Mouse (Mus musculus) CD4-positive, CD25-positive, alpha-beta regulatory T cell, adult 2 months (primary cell): ENCODE measurements around the gene Ctsw.
"Not testable (repeated sequence)": the region's sequence is repeated elsewhere in the genome, so short reads cannot be mapped to it uniquely, and the experiment has no call there.

ENCODE experiments used
- DNase-seq: peaks from one replicate; pipeline ENCODE4 v3.0.0-alpha.2; 2012; ENCODE audit warnings: low read depth, low spot score

The Ctsw gene

GRCm38 (mm10) chr19:5468374-5468773, at the start of gene Ctsw:
Ctsw (minus strand) TSS chr19:5468507.
- peak; percentile 72 for DNase-seq

DNA sequence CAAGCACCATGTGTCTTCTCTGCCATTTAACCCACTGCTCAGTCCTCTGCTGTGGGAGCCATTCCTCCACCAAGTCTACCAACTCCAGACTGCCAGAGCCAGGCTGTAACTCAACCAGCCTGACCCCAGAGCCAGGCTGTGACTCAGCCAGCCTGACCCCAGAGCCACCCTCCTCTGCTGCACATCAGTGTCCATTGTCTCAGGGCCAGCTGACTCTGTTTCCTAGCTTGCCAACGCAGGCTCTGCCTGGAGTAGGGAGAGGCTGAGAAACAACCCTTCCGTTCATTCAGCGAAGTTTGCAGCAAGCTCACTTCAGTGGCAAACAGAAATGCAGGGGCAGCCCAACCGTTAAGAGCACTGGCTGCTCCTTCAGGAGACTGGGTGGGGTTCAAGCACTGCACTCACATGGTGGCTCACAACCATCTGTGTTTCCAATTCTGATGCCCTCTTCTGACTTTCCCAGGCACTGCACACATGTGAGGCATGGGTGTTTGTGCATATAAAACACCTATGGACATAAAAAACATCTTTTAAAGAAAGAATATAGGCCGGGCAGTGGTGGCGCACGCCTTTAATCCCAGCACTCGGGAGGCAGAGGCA, 48.7 kb upstream of the Ctsw start:
- DNase-seq: no peak

GRCm38 (mm10) chr19:5515840-5516777, 47.8 kb upstream of the Ctsw start:
- DNase-seq: no peak

DNA sequence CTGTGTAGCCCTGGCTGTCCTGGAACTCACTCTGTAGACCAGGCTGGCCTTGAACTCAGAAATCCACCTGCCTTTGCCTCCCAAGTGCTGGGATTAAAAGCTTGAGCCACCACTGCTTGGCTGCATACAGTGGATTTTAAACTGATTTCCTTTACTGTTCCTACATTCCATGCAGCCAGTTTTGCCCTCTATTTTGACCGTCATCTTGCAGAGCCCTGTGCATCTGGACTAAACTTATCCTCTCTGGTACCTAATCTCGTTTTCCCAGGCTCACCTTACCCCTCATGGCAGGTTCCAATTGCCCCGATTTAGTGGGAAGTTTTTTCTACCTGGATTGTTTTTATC, 44.7 kb upstream of the Ctsw start:
- no peak for DNase-seq

- no peak for DNase-seq
Measured at GRCm38 (mm10) chr19:5512091-5513004, 44.0 kb upstream of the Ctsw start.

- peak; percentile 44 for DNase-seq
Measured at GRCm38 (mm10) chr19:5511074-5511632, 42.8 kb upstream of the Ctsw start.

GRCm38 (mm10) chr19:5510031-5511026, 42.0 kb upstream of the Ctsw start, which contains the start of gene Snx32:
Snx32 (minus strand) TSS chr19:5510538.
- peak; percentile 97 for DNase-seq

DNA sequence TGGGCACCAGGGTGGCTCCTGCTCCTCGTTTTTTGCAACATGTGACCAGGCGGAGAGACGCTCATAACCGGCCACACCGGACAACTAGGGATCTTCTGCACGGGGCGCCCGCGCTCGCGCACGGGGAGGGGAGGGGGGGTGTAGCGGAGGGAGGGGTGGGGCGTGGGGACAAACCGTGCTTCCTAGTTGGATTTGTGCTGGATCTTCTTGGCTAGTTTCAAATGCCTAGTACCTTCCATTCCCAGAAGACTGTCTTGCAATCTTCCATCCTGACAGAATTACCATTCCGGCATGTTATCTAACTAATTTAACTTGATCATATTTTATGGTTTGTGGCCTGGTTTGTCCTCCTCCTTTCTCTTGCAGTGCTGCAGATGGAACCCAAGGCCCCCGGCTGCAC, 35.4 kb upstream of the Ctsw start, which contains the start of gene 1700020D05Rik:
1700020D05Rik (minus strand) TSS at position 101 of the 400 bp plus-strand sequence.
- no peak for DNase-seq

- DNase-seq: no peak
Measured at GRCm38 (mm10) chr19:5500330-5500875, 32.1 kb upstream of the Ctsw start.

GRCm38 (mm10) chr19:5496052-5496370, 27.7 kb upstream of the Ctsw start:
- no peak for DNase-seq

GRCm38 (mm10) chr19:5495353-5496051, 27.2 kb upstream of the Ctsw start:
- DNase-seq: no peak

DNA sequence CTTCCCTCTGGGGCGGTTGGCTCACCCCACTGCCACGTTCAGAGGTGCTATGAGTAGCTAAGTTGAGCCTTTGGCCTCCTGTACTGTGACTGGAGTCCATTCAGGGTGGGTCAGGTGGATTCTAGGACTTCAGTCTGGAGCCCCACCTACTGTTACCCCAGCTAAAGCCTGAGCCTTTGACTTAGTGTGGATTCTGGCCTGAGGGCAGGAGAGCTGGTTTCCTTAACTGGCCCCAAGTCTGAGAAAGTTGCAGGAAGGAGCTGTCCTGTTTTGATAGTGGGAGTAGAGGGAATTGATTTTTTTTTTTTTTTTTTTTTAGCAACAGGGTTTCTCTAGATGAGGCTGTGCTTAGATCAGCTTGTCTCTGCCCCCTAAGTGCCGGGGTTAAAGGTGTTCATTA, 26.0 kb upstream of the Ctsw start:
- no peak for DNase-seq

DNA sequence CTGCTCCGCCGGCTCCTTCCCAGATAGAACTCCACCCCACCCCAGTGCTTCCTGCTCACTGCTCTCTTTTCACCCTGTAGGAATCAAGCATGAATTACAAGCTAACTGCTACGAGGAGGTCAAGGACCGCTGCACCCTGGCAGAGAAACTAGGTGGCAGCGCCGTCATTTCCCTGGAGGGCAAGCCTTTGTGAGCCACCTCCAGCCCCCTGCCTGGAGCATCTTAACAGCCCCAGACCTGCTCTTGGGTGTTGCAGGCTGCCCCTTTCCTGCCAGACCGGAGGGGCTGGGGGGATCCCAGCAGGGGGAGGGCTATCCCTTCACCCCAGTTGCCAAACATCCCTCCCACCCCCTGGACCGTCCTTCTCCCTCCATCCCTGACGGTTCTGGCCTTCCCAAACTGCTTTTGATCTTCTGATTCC, 25.0 kb upstream of the Ctsw start:
- not testable (repeated sequence) for DNase-seq

DNA sequence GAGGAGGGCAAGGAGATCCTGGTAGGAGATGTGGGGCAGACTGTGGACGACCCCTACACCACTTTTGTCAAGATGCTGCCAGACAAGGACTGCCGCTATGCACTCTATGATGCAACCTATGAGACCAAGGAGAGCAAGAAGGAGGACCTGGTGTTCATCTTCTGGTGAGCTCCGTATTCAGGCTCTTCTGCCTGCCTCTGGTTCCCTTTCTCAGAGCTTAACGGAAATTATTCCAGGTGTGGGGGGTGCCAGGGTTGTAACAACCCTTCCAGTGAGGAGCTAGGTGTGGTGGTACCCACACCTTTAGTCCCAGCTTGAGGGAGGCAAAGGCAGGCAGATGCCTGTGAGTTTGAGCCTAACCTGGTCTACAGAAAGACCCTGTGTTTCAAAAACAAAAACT, 24.3 kb upstream of the Ctsw start:
- no peak for DNase-seq

GRCm38 (mm10) chr19:5490898-5491708, 22.8 kb upstream of the Ctsw start:
- peak; percentile 91 for DNase-seq

DNA sequence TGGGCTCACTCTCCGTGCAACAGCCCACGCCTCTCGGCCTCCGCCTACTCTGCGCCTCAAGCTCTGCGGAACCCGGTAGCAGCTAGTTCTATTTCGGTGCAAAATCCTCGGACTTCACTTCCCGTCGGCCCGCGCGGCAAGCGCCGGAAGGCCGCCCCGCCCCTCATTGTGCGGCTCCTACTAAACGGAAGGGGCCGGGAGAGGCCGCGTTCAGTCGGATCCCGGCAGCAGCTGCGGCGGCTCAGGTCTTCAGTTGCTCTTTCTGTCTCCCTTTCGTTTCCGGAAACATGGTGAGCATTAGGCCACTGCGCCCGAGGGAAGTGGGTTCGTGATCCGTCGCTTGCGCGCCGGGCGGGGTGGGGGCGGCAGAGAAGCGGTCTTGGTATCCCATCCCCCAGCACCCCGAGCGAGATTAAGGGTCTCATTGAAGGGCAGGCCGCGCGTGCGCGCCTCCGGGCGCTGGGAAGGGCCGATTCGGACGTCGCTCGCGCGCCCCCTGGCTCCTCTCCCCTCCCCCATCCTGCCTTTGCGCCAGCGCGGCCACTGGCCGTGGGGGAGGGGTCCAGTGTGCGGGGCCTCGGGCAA, 22.1 kb upstream of the Ctsw start, which contains the start of gene Cfl1:
Cfl1 (plus strand) TSS at position 143 of the 585 bp plus-strand sequence.
- peak; percentile 96 for DNase-seq

- peak; percentile 44 for DNase-seq
Measured at GRCm38 (mm10) chr19:5489721-5490120, 21.4 kb upstream of the Ctsw start.
